Mouse (Mus musculus) monocyte, adult 59 days (primary cell): ENCODE data around the gene Gas1. TPM values are rescaled to one million over a fixed set of nuclear protein-coding genes. Genes with fewer than 3 reads are reported as not detected.

Source experiments
- total RNA-seq, 2 experiments: library from RNA; stranded (reverse); gene quantifications; one replicate each; pipeline ENCODE4 v1.2.4; 2023

Gene Gas1
- 1 to 10 TPM; 2.9 to 3.7 TPM for total RNA-seq

DNA sequence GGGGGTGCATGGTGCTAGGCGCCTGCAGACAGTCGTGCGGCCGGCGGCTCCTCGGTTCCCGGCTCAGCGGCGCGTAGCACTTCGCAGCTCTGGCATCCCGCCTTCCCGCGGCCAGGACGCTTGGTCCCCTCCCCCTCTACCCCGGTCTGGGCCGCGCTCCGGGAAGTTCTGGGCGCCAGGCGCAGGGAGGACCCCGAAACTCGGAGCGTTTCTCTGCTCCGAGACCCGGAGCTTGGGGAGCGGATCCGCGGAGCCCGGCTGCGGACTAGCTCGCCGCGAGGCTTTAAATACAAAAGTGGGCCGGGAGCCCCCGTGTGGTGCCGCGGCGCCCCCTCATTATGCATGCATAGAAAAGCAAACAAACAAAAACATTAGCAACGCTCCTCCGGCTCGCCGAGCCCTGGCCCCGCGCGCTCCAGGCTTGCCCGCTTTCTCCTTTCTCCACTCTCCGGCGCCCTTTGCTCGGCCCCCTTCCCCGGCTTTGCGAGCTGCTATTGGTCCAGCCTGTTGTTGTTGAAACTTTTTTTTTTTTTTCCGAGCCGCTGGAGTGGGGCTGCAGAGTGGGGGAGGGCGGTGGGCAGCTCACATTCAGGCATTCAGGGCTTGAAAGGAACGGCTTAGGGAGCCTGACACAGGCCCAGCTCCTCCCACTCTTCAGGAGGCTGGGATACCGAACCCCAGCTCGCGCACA, at the start of gene Gas1:
Gas1 (minus strand) TSS at position 260 of the 691 bp plus-strand sequence.

